Mouse (Mus musculus): ENCODE measurements around the gene Dhx35.

- TF ChIP-seq POLR2A (IDR thresholded peaks at IDR 0.05; ENCODE audit: borderline replicate concordance, insufficient read depth, low read length) (no peak), CTCF (IDR thresholded peaks at IDR 0.05; ENCODE audit: borderline replicate concordance, insufficient read depth, low read depth, low read length) (no peak)
Observed at GRCm38 (mm10) chr2:158795875-158796274, 1.3 kb downstream of the Dhx35 start.

All from cerebellum, adult 2 months (tissue).